Mouse (Mus musculus): ENCODE measurements at regions not wholly inside any gene's neighbourhood (a gene's known extent, or its start where the extent isn't known, plus 50 kb on each side); places are given as distances from the start of the nearest gene placed in this dataset.
"Not testable (repeated sequence)": the region's sequence is repeated elsewhere in the genome, so short reads cannot be mapped to it uniquely, and the experiment has no call there.

DNA sequence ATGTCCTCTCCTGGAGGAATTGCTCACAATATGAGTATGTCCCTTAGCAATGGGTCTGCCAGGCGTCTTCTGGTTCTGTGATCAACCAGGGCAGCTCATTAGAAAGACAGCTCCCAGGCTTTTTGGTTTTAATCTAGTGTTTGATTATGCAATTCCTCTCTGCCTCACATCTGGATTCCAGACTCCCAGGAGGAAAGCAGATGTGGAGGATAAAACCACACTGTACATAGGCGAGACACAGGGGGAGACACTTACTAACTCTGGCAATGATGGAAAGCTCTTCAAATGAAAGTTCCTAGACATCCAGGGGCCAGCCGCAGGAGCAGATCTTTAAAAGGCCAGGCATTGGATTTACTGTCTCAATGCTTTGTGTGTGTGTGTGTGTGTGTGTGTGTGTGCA, 116.4 kb upstream of the Tet2 start:
- DNase-seq (ENCODE audit: extremely low spot score in 1 of 2, low spot score in 1 of 2), result no peak

DNA sequence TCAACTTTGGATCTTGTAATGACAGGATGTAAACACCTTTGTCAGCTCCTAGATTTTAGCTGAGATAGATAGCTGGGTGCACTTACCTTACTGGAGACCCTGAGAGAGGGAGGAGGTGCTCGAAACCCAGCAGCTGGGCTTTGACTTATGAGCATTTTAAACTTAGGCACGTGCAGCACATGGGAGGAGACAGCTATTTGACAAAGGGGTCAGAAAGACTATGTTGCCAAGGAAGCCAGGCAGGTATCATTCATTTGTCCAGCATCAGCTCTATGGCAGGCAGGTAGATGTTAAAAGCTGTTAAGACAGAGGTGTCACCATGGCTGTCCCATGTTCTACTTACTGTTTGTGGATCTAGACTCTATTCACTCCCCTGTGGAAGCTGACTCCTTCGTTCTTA, 120.0 kb upstream of the Tet2 start:
- DNase-seq (ENCODE audit: extremely low spot score in 1 of 2, low spot score in 1 of 2), result no peak

DNA sequence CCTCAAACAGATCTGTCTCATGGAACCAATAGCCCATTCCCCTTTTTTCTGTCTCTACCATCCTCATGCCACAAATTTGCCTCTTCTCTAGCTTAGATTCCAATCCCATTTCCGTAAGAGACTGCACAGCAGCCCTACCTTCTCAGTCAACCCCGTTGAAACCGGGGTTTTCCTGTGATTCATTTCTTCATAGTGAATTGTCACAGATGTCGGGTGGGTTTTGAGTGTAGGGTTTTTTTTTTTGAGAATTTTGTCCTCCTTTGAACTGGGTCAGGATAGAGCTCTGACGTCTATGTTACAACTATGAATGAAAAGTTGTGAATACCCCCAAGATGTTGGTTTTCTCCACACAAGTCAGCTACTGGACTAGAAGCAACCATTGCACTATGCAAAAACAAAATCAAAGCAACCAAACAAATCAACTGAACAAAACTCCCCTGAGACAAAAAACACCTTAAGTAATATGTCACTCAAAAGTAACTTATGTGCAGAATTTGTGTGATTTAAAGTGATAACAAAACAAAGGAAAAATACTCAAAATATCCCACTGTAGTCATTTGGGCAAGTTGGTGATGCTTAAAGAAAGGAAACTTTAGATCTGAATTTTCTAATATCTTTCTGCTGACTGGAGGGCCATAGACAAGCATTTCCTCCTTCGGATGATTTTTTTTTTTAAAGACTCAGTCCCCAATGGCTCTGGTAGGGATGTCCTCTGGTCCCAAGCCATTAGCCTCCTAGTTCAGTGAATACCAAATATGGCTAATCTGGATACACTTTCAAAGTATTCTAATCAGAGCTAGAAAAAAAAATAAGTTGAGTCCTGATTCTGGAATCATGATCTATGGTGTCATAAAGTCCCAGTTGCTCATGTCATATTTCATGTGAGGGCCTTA, 120.7 kb upstream of the Tet2 start:
- no peak for DNase-seq (ENCODE audit: extremely low spot score in 1 of 2, low spot score in 1 of 2)

- DNase-seq (ENCODE audit: extremely low spot score in 1 of 2, low spot score in 1 of 2), result peak; percentile 20 to 71
Observed at GRCm38 (mm10) chr3:133672742-133673447, 128.0 kb upstream of the Tet2 start.

GRCm38 (mm10) chr3:133677892-133678291, 133.0 kb upstream of the Tet2 start:
- no peak for DNase-seq (ENCODE audit: extremely low spot score in 1 of 2, low spot score in 1 of 2)

- DNase-seq (ENCODE audit: extremely low spot score in 1 of 2, low spot score in 1 of 2), result no peak
Observed at GRCm38 (mm10) chr3:133679891-133680290, 135.0 kb upstream of the Tet2 start.

DNA sequence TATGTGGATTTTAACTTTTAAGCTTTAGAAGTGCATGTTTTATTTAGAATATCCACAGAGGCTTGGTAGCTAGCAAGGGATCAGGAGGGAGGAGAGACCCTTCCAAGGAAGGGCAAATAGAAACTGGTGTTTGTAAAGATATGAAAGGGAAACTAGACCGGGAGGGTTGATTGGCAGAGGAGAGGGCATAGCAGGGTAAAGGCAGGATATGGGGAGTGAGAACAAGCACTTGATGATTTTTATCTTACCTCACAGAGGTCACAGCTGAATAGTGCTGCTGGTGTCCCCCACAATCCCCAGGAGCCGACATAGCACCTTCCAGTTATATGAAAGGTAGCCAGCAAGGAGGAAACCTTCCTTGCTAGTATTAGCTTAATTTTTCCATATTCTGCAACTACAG, 135.4 kb upstream of the Tet2 start:
- DNase-seq (ENCODE audit: extremely low spot score in 1 of 2, low spot score in 1 of 2), result no peak

- DNase-seq (ENCODE audit: extremely low spot score in 1 of 2, low spot score in 1 of 2), result no peak
Observed at GRCm38 (mm10) chr3:133680805-133681204, 135.9 kb upstream of the Tet2 start.

- no peak for DNase-seq (ENCODE audit: extremely low spot score in 1 of 2, low spot score in 1 of 2)
Observed at GRCm38 (mm10) chr3:133684196-133684743, 139.3 kb upstream of the Tet2 start.

DNA sequence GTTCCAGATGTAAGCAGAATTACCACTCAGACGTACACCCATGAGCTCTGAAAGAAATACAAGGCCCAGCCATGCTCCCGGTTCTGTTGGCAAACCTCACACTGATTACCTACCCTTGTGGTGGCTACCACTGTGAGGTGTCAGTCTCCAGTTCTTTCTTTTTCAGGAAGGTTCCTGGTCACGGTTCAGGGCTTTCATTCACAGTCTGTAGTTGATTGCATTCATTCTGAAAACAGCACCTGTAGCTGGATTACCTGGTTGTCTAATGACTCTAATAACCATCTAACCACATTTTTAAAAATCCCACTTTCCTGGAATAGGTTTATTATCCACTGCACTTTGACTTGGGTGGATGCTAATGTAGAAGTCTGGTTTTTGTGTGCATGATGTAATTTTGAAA, 139.8 kb upstream of the Tet2 start:
- DNase-seq (ENCODE audit: extremely low spot score in 1 of 2, low spot score in 1 of 2), result no peak

- no peak for DNase-seq (ENCODE audit: extremely low spot score in 1 of 2, low spot score in 1 of 2)
Observed at GRCm38 (mm10) chr3:133685393-133685792, 140.5 kb upstream of the Tet2 start.

DNA sequence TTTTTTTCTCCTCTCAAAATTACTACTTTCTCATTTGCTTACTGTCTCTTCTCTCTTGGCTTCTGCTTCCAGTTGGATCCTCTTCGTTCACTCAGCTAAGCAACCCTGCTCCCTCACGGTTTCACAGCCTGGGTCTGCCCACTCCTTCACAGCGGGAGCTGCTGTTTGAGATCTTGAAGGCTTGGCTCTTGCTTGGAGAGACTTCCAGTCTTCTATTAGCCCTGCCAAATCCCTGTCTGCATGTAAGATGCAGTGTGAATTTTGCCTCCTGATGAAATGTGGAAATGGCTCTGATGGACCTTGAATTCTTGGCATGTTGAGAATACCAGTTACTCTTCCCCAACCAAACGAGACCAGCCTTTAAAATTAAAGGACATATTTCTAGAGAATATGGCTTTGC, 149.1 kb upstream of the Tet2 start:
- DNase-seq (ENCODE audit: extremely low spot score in 1 of 2, low spot score in 1 of 2), result peak; percentile 51 to 68

DNA sequence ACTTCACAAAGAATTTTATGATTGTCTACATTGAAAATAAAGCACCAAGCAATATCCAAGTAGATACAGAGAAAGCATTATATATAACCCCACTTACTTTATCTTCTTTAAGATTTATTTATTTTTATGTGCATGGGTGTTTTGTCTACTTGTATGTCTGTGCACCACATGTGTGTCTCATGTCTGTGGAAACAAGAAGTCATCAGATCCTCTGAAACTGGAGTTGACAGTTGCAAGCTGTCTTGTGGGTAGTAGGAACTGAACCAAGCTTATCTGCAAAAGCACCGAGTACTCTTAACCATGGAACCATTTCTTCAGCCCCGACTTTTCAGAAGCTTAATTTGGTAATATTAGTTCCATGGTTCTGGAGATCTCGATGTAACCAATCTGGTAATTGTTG, 151.2 kb upstream of the Tet2 start:
- DNase-seq (ENCODE audit: extremely low spot score in 1 of 2, low spot score in 1 of 2), result no peak

DNA sequence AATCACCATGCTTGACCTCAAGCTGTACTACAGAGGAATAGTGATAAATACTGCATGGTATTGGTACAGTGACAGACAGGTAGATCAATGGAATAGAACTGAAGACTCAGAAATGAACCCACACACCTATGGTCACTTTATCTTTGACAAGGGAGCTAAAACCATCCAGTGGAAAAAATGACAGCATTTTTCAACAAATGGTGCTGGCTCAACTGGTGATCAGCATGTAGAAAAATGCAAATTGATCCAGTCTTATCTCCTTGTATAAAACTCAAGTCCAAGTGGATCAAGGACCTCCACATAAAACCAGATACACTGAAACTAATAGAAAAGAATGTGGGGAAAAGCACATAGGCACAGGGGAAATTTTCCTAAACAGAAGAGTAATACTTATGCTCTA, 159.9 kb upstream of the Tet2 start:
- not testable (repeated sequence) for DNase-seq (ENCODE audit: extremely low spot score in 1 of 2, low spot score in 1 of 2)

- no peak for DNase-seq (ENCODE audit: extremely low spot score in 1 of 2, low spot score in 1 of 2)
Observed at GRCm38 (mm10) chr3:133711518-133711917, 166.6 kb upstream of the Tet2 start.

DNA sequence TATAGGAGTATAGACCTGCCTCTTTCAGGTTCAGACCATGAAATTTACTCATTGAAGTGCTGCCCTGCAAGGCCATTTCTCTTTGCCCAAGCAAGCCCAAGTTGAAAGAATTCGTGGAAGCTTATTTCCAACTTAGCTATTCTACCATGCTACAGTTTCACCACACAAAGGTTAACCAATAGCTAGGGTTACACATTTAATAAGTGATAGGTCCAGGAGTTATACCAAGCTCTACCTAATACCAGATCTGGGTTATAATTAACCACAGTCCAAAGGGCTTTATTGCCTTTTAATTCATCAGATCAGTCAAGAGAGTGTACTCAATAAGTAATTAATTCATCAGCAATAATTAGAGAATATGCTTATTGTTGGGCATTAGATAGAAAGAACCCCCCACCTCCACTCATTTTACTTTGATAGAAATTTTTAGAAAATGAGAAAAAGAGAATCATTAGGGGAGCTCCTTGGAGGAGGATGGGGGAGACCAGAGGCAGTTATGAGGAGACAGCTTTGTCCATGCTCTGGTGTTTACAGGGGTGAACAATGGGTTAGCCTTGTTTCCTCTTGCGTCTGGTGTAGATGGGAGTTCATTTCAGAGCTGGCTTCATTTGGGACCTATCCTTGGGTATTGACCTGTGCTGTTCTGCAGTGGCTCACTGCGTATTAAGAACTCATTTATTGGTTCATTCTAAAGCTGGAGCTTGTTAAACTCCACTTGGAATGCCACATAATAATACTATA, 177.8 kb upstream of the Tet2 start:
- no peak for DNase-seq (ENCODE audit: extremely low spot score in 1 of 2, low spot score in 1 of 2)

DNA sequence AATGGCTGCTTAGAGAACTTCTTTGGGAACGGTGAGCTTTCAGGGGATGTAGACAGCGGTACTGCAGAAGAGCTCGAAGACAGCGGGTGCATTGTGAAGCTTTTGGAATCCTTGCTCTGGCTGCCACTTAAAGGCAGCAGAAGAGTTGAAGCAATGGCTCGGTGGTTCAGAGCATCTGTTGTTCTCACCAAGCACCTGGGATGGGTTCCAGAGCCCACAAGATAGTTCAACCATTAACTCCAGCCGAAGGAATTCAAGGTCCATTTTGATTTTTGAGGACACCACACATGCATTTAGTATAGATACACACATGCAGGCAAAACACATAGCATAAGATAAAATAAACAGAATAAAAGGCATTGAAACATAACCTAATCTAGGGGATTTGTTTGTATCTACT, 181.9 kb upstream of the Tet2 start:
- DNase-seq (ENCODE audit: extremely low spot score in 1 of 2, low spot score in 1 of 2), result no peak

DNA sequence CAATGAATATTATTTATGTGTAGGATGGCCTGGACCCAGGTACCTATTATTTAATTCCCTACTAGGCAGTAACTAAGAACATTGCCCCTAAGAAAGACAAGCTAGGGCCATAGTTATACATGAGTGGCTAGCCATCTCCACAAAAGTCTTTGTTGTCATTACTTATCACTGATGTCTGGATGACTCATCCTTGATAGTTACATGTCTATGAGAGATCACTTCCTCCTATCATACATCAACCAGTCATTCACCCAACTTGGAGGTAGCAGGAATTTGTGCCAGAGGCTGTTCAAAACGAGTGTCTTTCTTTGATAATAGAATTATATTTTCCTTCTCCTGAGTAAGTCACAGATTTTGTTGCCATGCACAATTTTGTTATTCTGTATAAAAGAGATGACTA, 190.7 kb upstream of the Tet2 start:
- DNase-seq (ENCODE audit: extremely low spot score in 1 of 2, low spot score in 1 of 2), result no peak

GRCm38 (mm10) chr3:133738936-133739335, 194.0 kb upstream of the Tet2 start:
- no peak for DNase-seq (ENCODE audit: extremely low spot score in 1 of 2, low spot score in 1 of 2)

DNA sequence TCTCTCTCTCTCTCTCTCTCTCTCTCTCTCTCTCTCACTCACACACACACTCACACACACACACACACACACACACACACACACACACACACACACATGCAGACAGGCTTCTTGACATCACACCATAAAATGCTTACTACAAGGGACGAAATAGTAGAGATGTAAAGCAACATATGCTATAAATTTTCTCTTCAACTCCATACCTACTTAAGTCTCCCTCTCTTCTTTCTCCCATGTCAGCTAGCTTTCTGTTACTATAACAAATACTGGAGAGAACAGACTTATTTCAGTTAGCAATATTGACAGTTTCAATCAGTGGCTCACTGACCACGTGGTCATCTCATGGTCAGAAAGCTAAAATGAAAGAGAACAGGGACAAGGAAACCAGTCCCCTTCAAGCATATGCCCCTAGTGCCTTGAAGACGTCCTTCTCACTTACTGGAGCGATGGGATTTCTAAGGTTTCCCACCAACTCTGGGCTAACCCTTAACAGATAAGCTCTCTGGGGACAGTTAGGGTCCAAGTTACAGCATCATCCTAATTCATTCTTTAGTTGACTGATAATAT, 199.7 kb upstream of the Tet2 start:
- DNase-seq (ENCODE audit: extremely low spot score in 1 of 2, low spot score in 1 of 2), result no peak

All from frontal cortex, adult 2 months (tissue).